ENCODE assay signal across 8 mouse cellular contexts in the genomic region with DNA sequence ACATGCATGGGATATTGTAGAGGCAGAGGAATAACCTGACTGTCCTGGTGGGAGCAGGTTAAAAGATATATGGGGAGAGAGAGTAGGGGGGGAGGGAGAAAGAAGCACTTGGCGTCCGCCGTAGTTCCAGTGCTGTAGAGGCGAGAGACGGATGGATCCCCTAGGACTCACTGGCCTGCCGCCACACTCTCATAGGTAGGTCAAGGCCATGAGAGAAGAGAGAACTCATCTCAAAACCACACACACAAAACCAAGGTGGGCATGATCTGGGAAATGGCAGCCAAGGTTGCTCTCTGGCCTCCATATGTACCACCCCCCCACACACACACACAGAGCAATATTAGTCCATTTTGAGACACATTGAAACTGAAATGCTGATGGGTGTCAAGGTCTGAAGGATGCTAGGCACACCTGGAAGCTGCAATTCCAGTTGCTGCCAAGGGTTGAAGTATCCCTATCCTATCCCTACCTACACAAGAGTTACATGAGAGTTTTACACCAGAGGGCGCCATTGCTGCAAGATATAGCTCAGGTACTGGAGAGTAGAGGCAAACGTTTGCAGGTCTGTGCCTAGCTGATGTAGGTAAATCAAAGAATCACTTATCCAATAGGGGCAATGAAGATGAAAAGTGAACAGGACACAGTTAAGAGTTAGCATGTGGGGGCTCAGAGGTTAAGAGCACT. TPM values are rescaled to one million over a fixed set of nuclear protein-coding genes. Genes with fewer than 3 reads are reported as not detected.
A peak's percentile ranks its signal among the peaks of the same experiment; 100 is the strongest.
DNase-seq lines count a peak whose midpoint lies in the region; ATAC-seq and TF ChIP-seq lines count a peak whose summit lies in the region.

No protein-coding gene starts in this region.

- peaks cover 8% of the 10 kb centered on the region for H3K36me3 ChIP-seq in heart, embryonic 14.5 days (ENCODE audit: control insufficient read depth, insufficient read depth, low read length)

- no peak overlapping the region; a peak in 1 of 4 replicates for H3K27ac ChIP-seq in heart, embryonic 14.5 days (replicated peaks in 1 of 2; ENCODE audit: control insufficient read depth in 1 of 2, insufficient read depth in 1 of 2, low read depth in 2 of 2, low read length in 2 of 2)

- peak; percentile 78 for DNase-seq in urinary bladder, postnatal 14 days (ENCODE audit: low spot score)
- no peak for DNase-seq in urinary bladder, adult 2 months (ENCODE audit: low spot score)
- peak; percentile 63 to 82 for DNase-seq in cerebellum, postnatal 25 days
- peak; percentile 83 for DNase-seq in kidney, postnatal 14 days
- peak; percentile 50 for DNase-seq in lung, adult 2 months
- DNase-seq in retina, postnatal 1 day: peak; percentile 82
- no peak for DNase-seq in ovary, postnatal 36 days (ENCODE audit: low spot score)

- peak overlapping the region; percentile 72; the same call in 1 of the 2 replicates for H3K4me2 ChIP-seq in heart, embryonic 14.5 days (ENCODE audit: low read length)

- no peak overlapping the region for H3K4me3 ChIP-seq in heart, embryonic 14.5 days (ENCODE audit: control insufficient read depth in 1 of 2, insufficient read depth in 1 of 2, low read depth in 1 of 2, low read length in 2 of 2)
- no peak overlapping the region for H3K4me3 ChIP-seq in lung, adult 2 months (replicated peaks; ENCODE audit: extremely low read depth, low read depth, low read length)

- peaks cover 10 to 30% of the 10 kb centered on the region in 2 experiments for H3K4me1 ChIP-seq in heart, embryonic 14.5 days (ENCODE audit: control insufficient read depth in 2 of 2, insufficient read depth in 2 of 2, low read length in 2 of 2)
- H3K4me1 ChIP-seq in lung, adult 2 months (ENCODE audit: control insufficient read depth, insufficient read depth, low read length): peaks cover 21% of the 10 kb centered on the region

- H3K27me3 ChIP-seq in heart, embryonic 14.5 days (ENCODE audit: control insufficient read depth, insufficient read depth, low read length): no peaks in the 10 kb centered on the region

- no peak overlapping the region for H3K9ac ChIP-seq in heart, embryonic 14.5 days (ENCODE audit: low read length)

- H3K9me3 ChIP-seq in heart, embryonic 14.5 days (ENCODE audit: control insufficient read depth, low read length): no peaks in the 10 kb centered on the region

- 74% methylated on average over 8 of the region's 8 CpGs for WGBS in heart, embryonic 14.5 days
- WGBS in lung, adult 2 months: 71% methylated on average over 8 of the region's 8 CpGs

- no peak for TF ChIP-seq POLR2A in lung, adult 2 months (IDR thresholded peaks at IDR 0.05; ENCODE audit: borderline replicate concordance, extremely low read depth, low read depth, low read length)

- ATAC-seq in heart, embryonic 14.5 days (ENCODE audit: insufficient number of reproducible peaks, insufficient read depth, low FRiP score, low read depth): no peak

- TF ChIP-seq CTCF in lung, adult 2 months (IDR thresholded peaks at IDR 0.05; ENCODE audit: insufficient read depth, low read length): peak; percentile 41; the same call in 1 of the 2 replicates

RNA-seq across cellular contexts. Expression of a gene that starts 1.8 kb away (rescaled TPM):
- polyA plus RNA-seq in urinary bladder, adult 2 months (2012; rRNA removed): 170 and 213 TPM in 2 replicates
- 81.9 and 138 TPM in 2 replicates for polyA plus RNA-seq in heart, embryonic 14.5 days (2014; fragmentation: Nextera tagmentation; extraction: Ambion mirVana)
- 327 and 373 TPM in 2 replicates for polyA plus RNA-seq in lung, adult 2 months (2012; rRNA removed)

RNA-seq across cellular contexts. Expression of a gene that starts 9.4 kb away (rescaled TPM):
- 11.2 and 13.3 TPM in 2 replicates for polyA plus RNA-seq in urinary bladder, adult 2 months (2012; rRNA removed)
- polyA plus RNA-seq in heart, embryonic 14.5 days (2014; fragmentation: Nextera tagmentation; extraction: Ambion mirVana): 7.4 and 9.4 TPM in 2 replicates
- polyA plus RNA-seq in lung, adult 2 months (2012; rRNA removed): 1.4 and 1.6 TPM in 2 replicates

RNA-seq across cellular contexts. Expression of a gene that starts 21.7 kb away (rescaled TPM):
- 20.4 and 23.0 TPM in 2 replicates for polyA plus RNA-seq in urinary bladder, adult 2 months (2012; rRNA removed)
- 9.5 and 11.2 TPM in 2 replicates for polyA plus RNA-seq in heart, embryonic 14.5 days (2014; fragmentation: Nextera tagmentation; extraction: Ambion mirVana)
- 19.7 and 37.0 TPM in 2 replicates for polyA plus RNA-seq in lung, adult 2 months (2012; rRNA removed)

RNA-seq across cellular contexts. Expression of a gene that starts 27.7 kb away (rescaled TPM):
- 2.6 and 3.5 TPM in 2 replicates for polyA plus RNA-seq in urinary bladder, adult 2 months (2012; rRNA removed)
- 0.40 and 0.61 TPM in 2 replicates for polyA plus RNA-seq in heart, embryonic 14.5 days (2014; fragmentation: Nextera tagmentation; extraction: Ambion mirVana)
- 28.1 and 29.9 TPM in 2 replicates for polyA plus RNA-seq in lung, adult 2 months (2012; rRNA removed)

RNA-seq across cellular contexts. Expression of a gene that starts 31.5 kb away (rescaled TPM):
- 130 and 136 TPM in 2 replicates for polyA plus RNA-seq in urinary bladder, adult 2 months (2012; rRNA removed)
- polyA plus RNA-seq in heart, embryonic 14.5 days (2014; fragmentation: Nextera tagmentation; extraction: Ambion mirVana): 63.3 and 68.6 TPM in 2 replicates
- 227 and 234 TPM in 2 replicates for polyA plus RNA-seq in lung, adult 2 months (2012; rRNA removed)

Comparison
In these comparisons a context has a peak if more than half of its experiments do, and no peak if none do; other contexts are left out.
1. DNase-seq: peak in urinary bladder, postnatal 14 days (single experiment), cerebellum, postnatal 25 days (2 of 2), kidney, postnatal 14 days (single experiment), lung, adult 2 months (single experiment) and retina, postnatal 1 day (single experiment); none in urinary bladder, adult 2 months (single experiment) and ovary, postnatal 36 days (single experiment).